Mouse (Mus musculus): Measurements from ENCODE around the gene Sema4c.

- no peak for TF ChIP-seq POLR2A (IDR thresholded peaks at IDR 0.05; ENCODE audit: control insufficient read depth, extremely low read depth, insufficient read depth, low read length, poor library complexity)
- no peak for TF ChIP-seq CTCF (IDR thresholded peaks at IDR 0.05; ENCODE audit: borderline replicate concordance, control insufficient read depth, extremely low read depth, insufficient read depth, low read length, poor library complexity)
Measured at GRCm38 (mm10) chr1:36576991-36577675, 19.0 kb upstream of the Sema4c start.

All from thymus, adult 2 months (tissue).